Mouse (Mus musculus) ES-Bruce4 (cell line): ENCODE results near the gene Ttll11.

Experiments used
- CTCF ChIP-seq: IDR thresholded peaks from one replicate; pipeline ENCODE4 v1.8.1; 2011; ENCODE audit warnings: low read depth, low read length
- POLR2A ChIP-seq: IDR thresholded peaks from one replicate; pipeline ENCODE4 v1.8.1; 2011; ENCODE audit warnings: low read length; ENCODE audit not compliant: insufficient read depth

GRCm38 (mm10) chr2:35935045-35935444 is 44.7 kb downstream of the Ttll11 start:
- no peak for TF ChIP-seq CTCF
- TF ChIP-seq POLR2A: no peak
